Mouse (Mus musculus) kidney, embryonic 16.5 days (tissue): ENCODE data around the gene Ddx3x. TPM values are rescaled to one million over a fixed set of nuclear protein-coding genes. Genes with fewer than 3 reads are reported as not detected.

Experiments
- ATAC-seq: fragments of 200-750 bp; cut with Nextera tagmentation; 2 replicates; pipeline ENCODE4 v1.8.0; 2017; ENCODE audit warnings: moderate TSS enrichment; ENCODE audit not compliant: low FRiP score, low TSS enrichment
- H3K27ac ChIP-seq: fragments of 300-500 bp; sonication (generic); 2 replicates; pipeline ENCODE4 v1.5.1; 2014; ENCODE audit warnings: low read length
- H3K27me3 ChIP-seq: fragments of 300-500 bp; sonication (generic); 2 replicates; pipeline ENCODE4 v1.6.1; 2014; ENCODE audit warnings: low read length, control low read depth, mixed read lengths; ENCODE audit not compliant: insufficient read depth
- H3K36me3 ChIP-seq: fragments of 300-500 bp; sonication (generic); 2 replicates; pipeline ENCODE4 v1.6.1; 2014; ENCODE audit warnings: low read length, control low read depth, mixed read lengths; ENCODE audit not compliant: insufficient read depth
- H3K4me1 ChIP-seq: fragments of 300-500 bp; sonication (generic); 2 replicates; pipeline ENCODE4 v1.6.1; 2014; ENCODE audit warnings: low read length, control low read depth, mixed read lengths; ENCODE audit not compliant: insufficient read depth
- H3K4me2 ChIP-seq: fragments of 300-500 bp; sonication (generic); replicated peaks from 2 replicates; pipeline ENCODE4 v1.6.1; 2014; ENCODE audit warnings: low read depth, low read length
- H3K4me3 ChIP-seq: fragments of 300-500 bp; sonication (generic); 2 replicates; pipeline ENCODE4 v1.5.1; 2014; ENCODE audit warnings: mild to moderate bottlenecking, low read length
- H3K9ac ChIP-seq: fragments of 300-500 bp; sonication (generic); replicated peaks from 2 replicates; pipeline ENCODE4 v1.6.1; 2014; ENCODE audit warnings: low read length
- H3K9me3 ChIP-seq: fragments of 300-500 bp; sonication (generic); 2 replicates; pipeline ENCODE4 v1.6.1; 2016; ENCODE audit warnings: low read length, control low read depth
- WGBS: fragments of 180-500 bp; shearing (Covaris S2); extraction: QIAGEN DNeasy Blood & Tissue Kit; methylation state at CpG from one replicate; pipeline ENCODE4 v1.1.7; 2014; 5-methylcytosine and 5-hydroxymethylcytosine counted together
- polyA plus RNA-seq: library from polyadenylated mRNA; unstranded; fragments of >200 nt; fragmentation: Nextera tagmentation; extraction: Ambion mirVana; gene quantifications from 2 replicates; pipeline ENCODE4 v1.2.1, GENCODE M21; 2015

The Ddx3x gene
- polyA plus RNA-seq, 1 experiment from 2014 or later, result 128 TPM

- peaks cover 7% of the 10 kb centered on the region; the same call in 1 of the 2 replicates for H3K27me3 ChIP-seq
- no peak overlapping the region for H3K4me3 ChIP-seq
- 85% methylated on average over 7 of the region's 7 CpGs for WGBS
- ATAC-seq, result no peak
- no peaks in the 10 kb centered on the region for H3K4me1 ChIP-seq
- H3K36me3 ChIP-seq, result no peaks in the 10 kb centered on the region
- H3K9ac ChIP-seq, result no peak overlapping the region
- H3K27ac ChIP-seq, result no peak overlapping the region
- no peaks in the 10 kb centered on the region for H3K9me3 ChIP-seq
- no peak overlapping the region for H3K4me2 ChIP-seq
Observed at GRCm38 (mm10) chrX:13329611-13330010, 48.8 kb downstream of the Ddx3x start.

Other genes starting within 250 kb of the Ddx3x start
- gene Usp9x, start 209.5 kb upstream of the Ddx3x start, polyA plus RNA-seq, result 28.5 and 31.3 TPM in 2 replicates
- 0.04 TPM in 1 of 2 replicates, not detected in the other for gene Nyx, start 185.1 kb downstream of the Ddx3x start, polyA plus RNA-seq